In the genomic region with DNA sequence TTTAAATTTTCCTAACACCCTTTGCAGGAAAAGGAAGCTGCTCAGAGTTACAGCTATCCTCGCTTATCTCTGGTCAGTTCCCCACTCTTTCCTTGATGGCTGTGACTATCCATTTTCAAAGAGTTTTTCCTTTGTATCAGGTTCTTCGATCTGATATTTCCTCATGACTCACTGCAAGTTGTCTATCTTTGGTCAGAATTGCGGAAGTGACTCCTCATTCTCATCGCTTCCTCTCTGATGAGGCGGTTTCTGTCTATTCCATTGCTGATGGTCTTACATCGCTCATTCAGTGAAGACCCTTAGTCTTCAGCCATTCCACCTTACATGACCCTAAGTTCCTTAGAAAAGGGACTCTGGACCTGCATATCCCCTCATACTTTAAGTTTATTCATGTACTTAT, we compare ENCODE assay signal across 27 mouse cellular contexts.
DNase-seq lines count a peak whose midpoint lies in the region; ATAC-seq and TF ChIP-seq lines count a peak whose summit lies in the region.
"Had no signal": no experiment of that assay in that cellular context is flagged by ENCODE, and none has a peak within 500 bp of the region (broad histone marks: within the 10 kb centered on the region; RNA-seq: fewer than 3 reads in every experiment).

No protein-coding gene starts in this region.

- TF ChIP-seq POLR2A in MEL (IDR thresholded peaks at IDR 0.05; ENCODE audit: control insufficient read depth in 1 of 2, insufficient read depth in 1 of 2, low read depth in 1 of 2, low read length in 2 of 2, poor library complexity in 1 of 2) = no peak

- no peaks in the 10 kb centered on the region for H3K9me3 ChIP-seq in MEL (replicated peaks; ENCODE audit: insufficient read depth, low read length)
- H3K9me3 ChIP-seq: embryonic facial prominence, embryonic 12.5 days; embryonic facial prominence, embryonic 15.5 days; forebrain, embryonic 12.5 days; forebrain, embryonic 15.5 days had no signal

- TF ChIP-seq CTCF in MEL (IDR thresholded peaks at IDR 0.05 in 2 of 3, conservative IDR thresholded peaks at IDR 0.05 in 1 of 3; ENCODE audit: control insufficient read depth in 1 of 3, insufficient read depth in 1 of 3, low read depth in 2 of 3, low read length in 3 of 3, poor library complexity in 1 of 3, severe bottlenecking in 1 of 3) = no peak

- TF ChIP-seq EP300 in MEL (IDR thresholded peaks at IDR 0.05; ENCODE audit: low read depth in 1 of 2, low read length in 2 of 2) = peak; percentile 72 to 91

- TF ChIP-seq RAD21 in MEL (IDR thresholded peaks at IDR 0.05; ENCODE audit: low read depth, low read length) = no peak

- no peak overlapping the region for H3K4me3 ChIP-seq in MEL (ENCODE audit: control insufficient read depth in 1 of 2, insufficient read depth in 1 of 2, low read depth in 2 of 2, low read length in 2 of 2)
- H3K4me3 ChIP-seq: embryonic facial prominence, embryonic 12.5 days; embryonic facial prominence, embryonic 15.5 days; forebrain, embryonic 12.5 days; forebrain, embryonic 15.5 days; heart, adult 2 months; heart, embryonic 10.5 days; heart, embryonic 13.5 days had no signal

- DNase-seq in 416B (ENCODE audit: low read depth) = peak; percentile 79
- DNase-seq in MEL (ENCODE audit: low read depth, low spot score) = peak; percentile 69
- DNase-seq in ovary, postnatal 14 days (ENCODE audit: low spot score) = no peak
- DNase-seq in lung, postnatal 14 days = no peak
- no peak for DNase-seq in kidney, postnatal 25 days
- DNase-seq in embryo, embryonic 10.5 days (ENCODE audit: low spot score) = no peak
- DNase-seq: adrenal gland, adult 2 months; adrenal gland, postnatal 14 days; cerebellum, adult 11-12 months; cerebellum, adult 8-10 months; cerebellum, postnatal 10 days; cerebellum, postnatal 36 days; gastrocnemius, postnatal 25 days; heart, adult 2 months; heart, postnatal 14 days; heart, postnatal 4 days had no signal

- no peak overlapping the region for H3K9ac ChIP-seq in MEL (ENCODE audit: control insufficient read depth, low read depth, low read length, poor library complexity, severe bottlenecking)
- H3K9ac ChIP-seq: embryonic facial prominence, embryonic 12.5 days; embryonic facial prominence, embryonic 15.5 days; forebrain, embryonic 12.5 days; forebrain, embryonic 15.5 days; heart, embryonic 13.5 days; hindbrain, embryonic 14.5 days had no signal

- H3K27me3 ChIP-seq in MEL (ENCODE audit: control insufficient read depth in 1 of 2, insufficient read depth in 2 of 2, low read length in 2 of 2) = no peaks in the 10 kb centered on the region
- H3K27me3 ChIP-seq: embryonic facial prominence, embryonic 12.5 days; embryonic facial prominence, embryonic 15.5 days; forebrain, embryonic 12.5 days; forebrain, embryonic 15.5 days; heart, embryonic 13.5 days had no signal

- H3K79me2 ChIP-seq in MEL (ENCODE audit: control insufficient read depth, insufficient read depth, low read length, poor library complexity) = no peaks in the 10 kb centered on the region

- ATAC-seq in common myeloid progenitor, adult 5-6 weeks (replicated peaks; ENCODE audit: low read depth, poor library complexity, severe bottlenecking) = peak; percentile 57
- peak; percentile 64 for ATAC-seq in megakaryocyte progenitor cell, adult 5-6 weeks (replicated peaks; ENCODE audit: poor library complexity)
- ATAC-seq: forebrain, embryonic 15.5 days; hindbrain, postnatal 0 days; inflammation-experienced regulatory T-cells, adult 6 months had no signal

- H3K4me1 ChIP-seq in MEL (ENCODE audit: control insufficient read depth in 1 of 2, insufficient read depth in 2 of 2, low read length in 2 of 2) = peaks cover 2 to 11% of the 10 kb centered on the region in 2 experiments
- H3K4me1 ChIP-seq: embryonic facial prominence, embryonic 12.5 days; embryonic facial prominence, embryonic 15.5 days; forebrain, embryonic 12.5 days; heart, embryonic 10.5 days; heart, embryonic 13.5 days had no signal

- peaks cover 0 to 8% of the 10 kb centered on the region in 2 experiments; a peak in 2 of 4 replicates for H3K36me3 ChIP-seq in MEL (ENCODE audit: control insufficient read depth in 1 of 2, insufficient read depth in 2 of 2, low read length in 2 of 2)
- H3K36me3 ChIP-seq: embryonic facial prominence, embryonic 12.5 days; embryonic facial prominence, embryonic 15.5 days; forebrain, embryonic 12.5 days; forebrain, embryonic 15.5 days; heart, embryonic 10.5 days; heart, embryonic 13.5 days had no signal

- peak overlapping the region; percentile 39; the same call in 1 of the 2 replicates for H3K27ac ChIP-seq in MEL (ENCODE audit: control insufficient read depth, low read depth, low read length)
- H3K27ac ChIP-seq: embryonic facial prominence, embryonic 12.5 days; embryonic facial prominence, embryonic 15.5 days; forebrain, embryonic 12.5 days; forebrain, embryonic 15.5 days; heart, adult 2 months; heart, embryonic 10.5 days; heart, embryonic 13.5 days; hindbrain, embryonic 14.5 days; hindbrain, postnatal 0 days had no signal

TF ChIP-seq in MEL, 35 proteins besides CTCF, POLR2A, EP300 and RAD21:
- TF ChIP-seq CHD1 (IDR thresholded peaks at IDR 0.05; ENCODE audit: low read depth, low read length) (no peak), HCFC1 (IDR thresholded peaks at IDR 0.05; ENCODE audit: low read depth, low read length) (no peak), BHLHE40 (IDR thresholded peaks at IDR 0.05; ENCODE audit: borderline replicate concordance, low read depth, low read length) (no peak), UBTF (IDR thresholded peaks at IDR 0.05; ENCODE audit: borderline replicate concordance, insufficient read depth, low read depth, low read length) (no peak), SIN3A (IDR thresholded peaks at IDR 0.05; ENCODE audit: low read length) (no peak), MEF2A (IDR thresholded peaks at IDR 0.05; ENCODE audit: extremely low read depth, insufficient replicate concordance, low read depth, low read length, poor library complexity, severe bottlenecking) (no peak), MAFK (IDR thresholded peaks at IDR 0.05; ENCODE audit: borderline replicate concordance, low read depth, low read length) (no peak), ZKSCAN1 (IDR thresholded peaks at IDR 0.05; ENCODE audit: low read depth, low read length) (no peak), NRF1 (IDR thresholded peaks at IDR 0.05; ENCODE audit: insufficient read depth, low read depth, low read length, poor library complexity, severe bottlenecking) (no peak), TAL1 (IDR thresholded peaks at IDR 0.05; ENCODE audit: low read length) (no peak), JUND (IDR thresholded peaks at IDR 0.05; ENCODE audit: low read depth, low read length) (peak; percentile 83), ELF1 (IDR thresholded peaks at IDR 0.05; ENCODE audit: low read depth, low read length) (peak; percentile 60; the same call in 1 of the 2 replicates), MXI1 (IDR thresholded peaks at IDR 0.05; ENCODE audit: low read depth, low read length) (no peak), KAT2A (conservative IDR thresholded peaks at IDR 0.05; ENCODE audit: low read depth, low read length) (no peak), GATA1 (IDR thresholded peaks at IDR 0.05; ENCODE audit: low read depth, low read length) (peak; percentile 90), E2F4 (IDR thresholded peaks at IDR 0.05; ENCODE audit: borderline replicate concordance, low read depth, low read length) (no peak), POLR2AphosphoS2 (IDR thresholded peaks at IDR 0.05; ENCODE audit: low read length) (no peak), USF2 (IDR thresholded peaks at IDR 0.05; ENCODE audit: borderline replicate concordance in 1 of 2, insufficient read depth in 1 of 2, low read depth in 1 of 2, low read length in 2 of 2) (no peak), USF1 (IDR thresholded peaks at IDR 0.05; ENCODE audit: low read depth, low read length) (no peak), ETS1 (IDR thresholded peaks at IDR 0.05; ENCODE audit: low read depth, low read length) (peak; percentile 56; the same call in 1 of the 2 replicates), MYC (IDR thresholded peaks at IDR 0.05; ENCODE audit: low read depth, low read length) (no peak), SMC3 (IDR thresholded peaks at IDR 0.05; ENCODE audit: low read depth, low read length) (no peak), GABPA (IDR thresholded peaks at IDR 0.05; ENCODE audit: low read depth, low read length) (no peak), CHD2 (IDR thresholded peaks at IDR 0.05; ENCODE audit: low read length) (no peak), MAZ (IDR thresholded peaks at IDR 0.05; ENCODE audit: low read depth, low read length) (no peak), POLR2AphosphoS5 (IDR thresholded peaks at IDR 0.05; ENCODE audit: borderline replicate concordance, low read depth, low read length) (no peak), TCF12 (IDR thresholded peaks at IDR 0.05; ENCODE audit: low read depth, low read length) (no peak), ZMIZ1 (IDR thresholded peaks at IDR 0.05; ENCODE audit: low read depth, low read length) (no peak), ZC3H11A (IDR thresholded peaks at IDR 0.05; ENCODE audit: low read depth, low read length) (no peak), RCOR1 (IDR thresholded peaks at IDR 0.05; ENCODE audit: low read depth, low read length) (peak; percentile 50; the same call in 1 of the 2 replicates), ZNF384 (IDR thresholded peaks at IDR 0.05; ENCODE audit: low read depth, low read length) (no peak), MYB (IDR thresholded peaks at IDR 0.05; ENCODE audit: low read depth, low read length) (no peak)

Comparison
In these comparisons a context has a peak if more than half of its experiments do, and no peak if none do; other contexts are left out.
1. DNase-seq: peak in 416B (single experiment) and MEL (single experiment); none in ovary, postnatal 14 days (single experiment), lung, postnatal 14 days (single experiment), kidney, postnatal 25 days (0 of 2) and embryo, embryonic 10.5 days (single experiment).